Mouse (Mus musculus) ES-Bruce4 (cell line): ENCODE data around the gene Tnpo2.

Experiments
- CTCF ChIP-seq: IDR thresholded peaks from one replicate; pipeline ENCODE4 v1.8.1; 2011; ENCODE audit warnings: low read depth, low read length
- EP300 ChIP-seq: IDR thresholded peaks from 2 replicates; pipeline ENCODE4 v1.6.1; 2011; ENCODE audit warnings: low read depth, low read length; ENCODE audit not compliant: insufficient read depth
- POLR2A ChIP-seq: IDR thresholded peaks from one replicate; pipeline ENCODE4 v1.8.1; 2011; ENCODE audit warnings: low read length; ENCODE audit not compliant: insufficient read depth

GRCm38 (mm10) chr8:84989810-84990209 lies 46.9 kb upstream of the Tnpo2 start:
- no peak for TF ChIP-seq POLR2A
- peak; percentile 86 for TF ChIP-seq CTCF
- peak; percentile 89 for TF ChIP-seq EP300
